In the genomic region with DNA sequence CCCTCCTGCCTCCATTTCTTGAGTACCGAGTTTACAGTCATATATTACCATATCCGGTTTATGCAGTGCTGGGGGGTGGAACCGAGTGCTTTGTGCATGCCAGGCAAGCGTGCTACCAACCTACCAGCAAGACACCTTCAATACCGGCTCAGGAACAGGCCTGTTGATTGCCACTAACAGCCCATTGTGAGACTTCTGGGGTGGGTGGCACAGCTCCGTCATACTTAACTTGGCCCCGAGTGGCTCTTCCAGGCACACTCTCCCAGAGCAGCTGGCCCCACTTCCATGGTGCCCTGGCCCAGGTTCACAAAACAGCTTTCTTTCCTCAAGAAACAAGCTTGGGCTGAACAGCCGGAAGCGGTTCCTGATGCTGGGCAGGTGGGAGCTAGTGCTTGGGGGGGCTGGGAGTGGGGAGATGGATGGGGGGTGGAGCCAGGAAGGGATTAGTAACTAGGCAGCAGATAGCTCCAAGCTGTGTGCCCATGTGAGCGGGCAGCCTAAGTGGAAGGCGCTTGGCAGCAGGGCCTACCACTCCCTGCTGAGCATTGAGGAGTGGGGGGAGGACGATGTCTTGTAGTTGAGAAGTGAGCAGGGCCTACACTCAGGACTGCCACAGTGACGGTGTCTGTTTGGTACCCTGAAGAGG, we compare ENCODE assay signal across 13 mouse cellular contexts. TPM values are rescaled to one million over a fixed set of nuclear protein-coding genes. Genes with fewer than 3 reads are reported as not detected.
DNase-seq lines count a peak whose midpoint lies in the region; ATAC-seq lines count a peak whose summit lies in the region.
"Had no signal": no experiment of that assay in that cellular context is flagged by ENCODE, and none has a peak within 500 bp of the region (broad histone marks: within the 10 kb centered on the region; RNA-seq: fewer than 3 reads in every experiment).

No protein-coding gene starts in this region.

- H3K9ac ChIP-seq in forebrain, embryonic 13.5 days, result peak overlapping the region; percentile 1; the same call in 1 of the 2 replicates

- 42% methylated on average over 13 of the region's 13 CpGs for WGBS in forebrain, embryonic 13.5 days

- DNase-seq in left cerebral cortex, postnatal 4 days, result peak; percentile 86
- DNase-seq in right cerebral cortex, postnatal 4 days, result peak; percentile 42
- no peak for DNase-seq in gastrocnemius, adult 8-10 months (ENCODE audit: low spot score in 2 of 2)

- peak overlapping the region; percentile 80 for H3K27ac ChIP-seq in forebrain, embryonic 13.5 days

- H3K36me3 ChIP-seq in megakaryocyte, embryonic 14.5 days (replicated peaks; ENCODE audit: low read length), result no peaks in the 10 kb centered on the region
- H3K36me3 ChIP-seq in forebrain, embryonic 13.5 days (ENCODE audit: poor library complexity, severe bottlenecking), result peaks cover 39% of the 10 kb centered on the region
- H3K36me3 ChIP-seq: G1E had no signal

- intact Hi-C loops in left cerebral cortex, postnatal 4 days (cut with DNase I), result loop anchor here (10.0 kb wide), 1 partner anchor 423 kb away; no protein-coding TSS in a partner anchor

- peak overlapping the region; percentile 92 for H3K4me3 ChIP-seq in megakaryocyte, embryonic 14.5 days (replicated peaks)
- no peak overlapping the region for H3K4me3 ChIP-seq in forebrain, embryonic 13.5 days

- peaks cover 75% of the 10 kb centered on the region for H3K4me1 ChIP-seq in megakaryocyte, embryonic 14.5 days
- H3K4me1 ChIP-seq in forebrain, embryonic 13.5 days, result peaks cover 30% of the 10 kb centered on the region

- H3K9me3 ChIP-seq in megakaryocyte, embryonic 14.5 days, result peaks cover 3% of the 10 kb centered on the region
- H3K9me3 ChIP-seq in forebrain, embryonic 13.5 days (replicated peaks), result 0 out of 2 replicates have a peak, but pooled peaks cover 2% of the 10 kb centered on the region
- H3K9me3 ChIP-seq: G1E had no signal

- no peak for ATAC-seq in megakaryocyte, adult 5-6 weeks (ENCODE audit: poor library complexity, severe bottlenecking)
- ATAC-seq in forebrain, embryonic 13.5 days, result peak; percentile 60
- no peak for ATAC-seq in inflammation-experienced regulatory T-cells, adult 6 months

- H3K4me2 ChIP-seq in forebrain, embryonic 13.5 days, result no peak overlapping the region

- peaks cover 11% of the 10 kb centered on the region for H3K27me3 ChIP-seq in megakaryocyte, embryonic 14.5 days (replicated peaks)
- no peaks in the 10 kb centered on the region for H3K27me3 ChIP-seq in forebrain, embryonic 13.5 days

RNA-seq across cellular contexts. Expression of gene Lactbl1, which starts 29.6 kb away (rescaled TPM):
- polyA plus RNA-seq in megakaryocyte, embryonic 14.5 days (2012; ENCODE audit: insufficient read depth, low replicate concordance), result 0.04 TPM in 1 of 2 replicates, not detected in the other
- not detected in 2 replicates for total RNA-seq in megakaryocyte, adult 5-6 weeks (2015)
- 0.16 TPM in 1 of 2 replicates, not detected in the other for total RNA-seq in megakaryocyte, adult 5-6 weeks (2017)
- polyA plus RNA-seq in forebrain, embryonic 13.5 days (2015; fragmentation: Nextera tagmentation; extraction: Ambion mirVana), result not detected in 2 replicates
- under 1 TPM in 1 of 2 experiments, not detected in 1; 0.12 TPM for total RNA-seq in left cerebral cortex, postnatal 4 days (2021)
- not detected for total RNA-seq in gastrocnemius, adult 8-10 months (2022)
- under 1 TPM in 1 of 3 experiments, not detected in 2; 0.16 TPM for polyA plus RNA-seq in inflammation-experienced regulatory T-cells, adult 6 months (2017; shearing (Covaris generic))
- total RNA-seq: adrenal gland, postnatal 25 days; G1E; heart, postnatal 25 days had no signal
- polyA plus RNA-seq: small intestine, adult 2 months had no signal

RNA-seq across cellular contexts. Expression of gene Tex46, which starts 41.8 kb away (rescaled TPM):
- polyA plus RNA-seq in megakaryocyte, embryonic 14.5 days (2012; ENCODE audit: insufficient read depth, low replicate concordance), result not detected in 2 replicates
- total RNA-seq in megakaryocyte, adult 5-6 weeks (2015), result not detected in 2 replicates
- not detected in 2 replicates for total RNA-seq in megakaryocyte, adult 5-6 weeks (2017)
- not detected in 2 replicates for polyA plus RNA-seq in forebrain, embryonic 13.5 days (2015; fragmentation: Nextera tagmentation; extraction: Ambion mirVana)
- not detected for total RNA-seq in left cerebral cortex, postnatal 4 days (2021)
- total RNA-seq in gastrocnemius, adult 8-10 months (2022), result not detected
- not detected for polyA plus RNA-seq in inflammation-experienced regulatory T-cells, adult 6 months (2017; shearing (Covaris generic))
- total RNA-seq: adrenal gland, postnatal 25 days; G1E; heart, postnatal 25 days; left cerebral cortex, postnatal 36 days; megakaryocyte-erythroid progenitor cell, adult 5-6 weeks had no signal
- polyA plus RNA-seq: G1E; small intestine, adult 2 months had no signal

RNA-seq across cellular contexts. Expression of gene Kdm1a, which starts 49.5 kb away (rescaled TPM):
- polyA plus RNA-seq in megakaryocyte, embryonic 14.5 days (2012; ENCODE audit: insufficient read depth, low replicate concordance), result 7.1 and 8.2 TPM in 2 replicates
- total RNA-seq in megakaryocyte, adult 5-6 weeks (2015), result 24.1 and 25.8 TPM in 2 replicates
- total RNA-seq in megakaryocyte, adult 5-6 weeks (2017), result 36.6 and 48.6 TPM in 2 replicates
- 83.3 and 88.3 TPM in 2 replicates for polyA plus RNA-seq in forebrain, embryonic 13.5 days (2015; fragmentation: Nextera tagmentation; extraction: Ambion mirVana)
- total RNA-seq in left cerebral cortex, postnatal 4 days (2021), result 100 to 1,000 TPM; 194 to 205 TPM
- 10 to 100 TPM; 17.0 to 19.0 (median 17.8) TPM for total RNA-seq in gastrocnemius, adult 8-10 months (2022)
- polyA plus RNA-seq in inflammation-experienced regulatory T-cells, adult 6 months (2017; shearing (Covaris generic)), result 10 to 100 TPM; 12.3 to 23.7 (median 23.2) TPM

Comparison
In these comparisons a context has a peak if more than half of its experiments do, and no peak if none do; other contexts are left out.
1. DNase-seq: peak in left cerebral cortex, postnatal 4 days (single experiment) and right cerebral cortex, postnatal 4 days (single experiment); none in gastrocnemius, adult 8-10 months (0 of 2).